Comparison of ENCODE assay signal across 25 mouse cellular contexts in the genomic region with DNA sequence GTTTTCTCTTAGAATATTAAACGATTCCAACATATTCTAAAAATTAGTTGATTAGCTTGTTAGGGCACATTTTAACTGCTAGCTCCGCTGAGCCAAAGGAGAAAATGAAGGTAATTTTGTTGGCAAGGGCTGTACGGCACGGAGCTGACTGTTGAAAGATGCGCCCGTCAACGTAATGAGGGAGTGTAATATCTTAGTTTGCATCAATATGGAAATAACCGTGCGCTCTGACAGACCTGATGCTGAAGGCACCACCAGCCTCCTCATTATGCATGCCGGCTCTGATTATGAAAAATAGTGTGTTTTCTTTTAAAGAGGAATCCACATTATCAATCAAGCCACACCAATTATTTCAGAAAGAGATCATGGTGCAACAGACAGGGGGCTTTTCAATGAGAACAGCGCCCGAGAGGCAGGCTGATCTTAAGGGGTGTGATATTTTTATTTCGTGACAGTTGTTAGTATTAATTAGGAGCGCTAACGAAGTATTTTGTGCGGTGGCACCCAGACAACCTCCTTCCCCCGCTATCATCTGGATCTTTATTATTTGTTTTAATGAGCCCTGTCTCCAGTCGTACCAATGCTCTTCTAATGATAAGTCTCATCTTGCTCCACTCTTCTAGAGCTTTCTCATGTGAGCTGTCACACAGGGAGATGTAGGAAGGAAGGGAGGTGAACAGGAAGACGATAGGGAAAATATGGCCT.
A peak's percentile ranks its signal among the peaks of the same experiment; 100 is the strongest.
DNase-seq lines count a peak whose midpoint lies in the region; ATAC-seq and TF ChIP-seq lines count a peak whose summit lies in the region.
"Had no signal": no experiment of that assay in that cellular context is flagged by ENCODE, and none has a peak within 500 bp of the region (broad histone marks: within the 10 kb centered on the region; RNA-seq: fewer than 3 reads in every experiment).

No protein-coding gene starts in this region.

- H3K4me1 ChIP-seq in hindbrain, embryonic 14.5 days (replicated peaks; ENCODE audit: control insufficient read depth, insufficient read depth, low read length) = 0 out of 2 replicates have a peak, but pooled peaks cover 10% of the 10 kb centered on the region
- H3K4me1 ChIP-seq in hindbrain, embryonic 10.5 days (replicated peaks) = no peaks in the 10 kb centered on the region; the same call in 1 of the 2 replicates
- no peaks in the 10 kb centered on the region for H3K4me1 ChIP-seq in midbrain, embryonic 15.5 days
- H3K4me1 ChIP-seq in kidney, embryonic 14.5 days (ENCODE audit: control insufficient read depth, insufficient read depth, low read length) = no peaks in the 10 kb centered on the region
- H3K4me1 ChIP-seq in liver, postnatal 0 days (ENCODE audit: insufficient read depth) = no peaks in the 10 kb centered on the region
- H3K4me1 ChIP-seq: embryonic facial prominence, embryonic 13.5 days; heart, embryonic 15.5 days; intestine, embryonic 15.5 days; liver, embryonic 15.5 days; lung, embryonic 15.5 days; neural tube, embryonic 12.5 days had no signal

- TF ChIP-seq EP300 in liver, postnatal 0 days (IDR thresholded peaks at IDR 0.05; ENCODE audit: low read depth) = no peak

- TF ChIP-seq CTCF in liver, postnatal 0 days (IDR thresholded peaks at IDR 0.05; ENCODE audit: low read depth) = no peak

- H3K27ac ChIP-seq in hindbrain, embryonic 14.5 days = no peak overlapping the region
- H3K27ac ChIP-seq in hindbrain, embryonic 10.5 days = no peak overlapping the region
- no peak overlapping the region for H3K27ac ChIP-seq in midbrain, embryonic 15.5 days
- H3K27ac ChIP-seq in kidney, embryonic 14.5 days (ENCODE audit: low read depth, low read length) = no peak overlapping the region
- no peak overlapping the region for H3K27ac ChIP-seq in liver, postnatal 0 days (ENCODE audit: low read depth)
- H3K27ac ChIP-seq: embryonic facial prominence, embryonic 13.5 days; heart, embryonic 15.5 days; intestine, embryonic 15.5 days; liver, embryonic 15.5 days; lung, embryonic 15.5 days; midbrain, embryonic 12.5 days; neural tube, embryonic 12.5 days had no signal

- no peaks in the 10 kb centered on the region for H3K27me3 ChIP-seq in hindbrain, embryonic 14.5 days (ENCODE audit: control insufficient read depth, insufficient read depth, low read length)
- no peaks in the 10 kb centered on the region for H3K27me3 ChIP-seq in hindbrain, embryonic 10.5 days (ENCODE audit: insufficient read depth, poor library complexity, severe bottlenecking)
- H3K27me3 ChIP-seq in midbrain, embryonic 15.5 days (replicated peaks) = no peaks in the 10 kb centered on the region
- no peaks in the 10 kb centered on the region for H3K27me3 ChIP-seq in kidney, embryonic 14.5 days (ENCODE audit: control insufficient read depth, insufficient read depth, low read length)
- H3K27me3 ChIP-seq in liver, postnatal 0 days (ENCODE audit: insufficient read depth, low read length) = no peaks in the 10 kb centered on the region
- H3K27me3 ChIP-seq: embryonic facial prominence, embryonic 13.5 days; hindbrain, embryonic 15.5 days; intestine, embryonic 15.5 days; liver, embryonic 15.5 days; lung, embryonic 15.5 days; midbrain, embryonic 12.5 days; neural tube, embryonic 12.5 days had no signal

- H3K4me2 ChIP-seq in hindbrain, embryonic 14.5 days (replicated peaks) = 0 out of 2 replicates have a peak overlapping the region, but pooled peaks have one; percentile 6
- H3K4me2 ChIP-seq in midbrain, embryonic 15.5 days = no peak overlapping the region
- H3K4me2 ChIP-seq in kidney, embryonic 14.5 days (replicated peaks; ENCODE audit: low read depth, low read length) = no peak overlapping the region
- no peak overlapping the region for H3K4me2 ChIP-seq in liver, postnatal 0 days (ENCODE audit: low read depth, low read length)
- H3K4me2 ChIP-seq: embryonic facial prominence, embryonic 13.5 days; heart, embryonic 15.5 days; hindbrain, embryonic 15.5 days; intestine, embryonic 15.5 days; liver, embryonic 15.5 days; lung, embryonic 15.5 days; midbrain, embryonic 12.5 days; neural tube, embryonic 12.5 days had no signal

- H3K4me3 ChIP-seq in hindbrain, embryonic 14.5 days (replicated peaks; ENCODE audit: low read length) = no peak overlapping the region
- H3K4me3 ChIP-seq in hindbrain, embryonic 10.5 days = no peak overlapping the region
- no peak overlapping the region for H3K4me3 ChIP-seq in midbrain, embryonic 15.5 days
- H3K4me3 ChIP-seq in kidney, embryonic 14.5 days (ENCODE audit: low read length) = no peak overlapping the region
- H3K4me3 ChIP-seq in liver, postnatal 0 days (ENCODE audit: low read depth, low read length) = no peak overlapping the region
- H3K4me3 ChIP-seq: embryonic facial prominence, embryonic 13.5 days; heart, embryonic 15.5 days; hindbrain, embryonic 15.5 days; intestine, embryonic 15.5 days; liver, embryonic 15.5 days; lung, embryonic 15.5 days; midbrain, embryonic 12.5 days; myocyte; neural tube, embryonic 12.5 days had no signal

- H3K9ac ChIP-seq in hindbrain, embryonic 14.5 days = no peak overlapping the region
- no peak overlapping the region for H3K9ac ChIP-seq in midbrain, embryonic 15.5 days
- H3K9ac ChIP-seq in kidney, embryonic 14.5 days (ENCODE audit: low read depth, low read length) = no peak overlapping the region
- no peak overlapping the region for H3K9ac ChIP-seq in liver, postnatal 0 days (replicated peaks)
- H3K9ac ChIP-seq: embryonic facial prominence, embryonic 13.5 days; heart, embryonic 15.5 days; hindbrain, embryonic 15.5 days; intestine, embryonic 15.5 days; liver, embryonic 15.5 days; lung, embryonic 15.5 days; midbrain, embryonic 12.5 days; neural tube, embryonic 12.5 days had no signal

- no peaks in the 10 kb centered on the region for H3K36me3 ChIP-seq in hindbrain, embryonic 14.5 days (replicated peaks; ENCODE audit: control insufficient read depth, insufficient read depth)
- H3K36me3 ChIP-seq in hindbrain, embryonic 10.5 days = no peaks in the 10 kb centered on the region
- no peaks in the 10 kb centered on the region for H3K36me3 ChIP-seq in midbrain, embryonic 15.5 days (replicated peaks)
- H3K36me3 ChIP-seq in kidney, embryonic 14.5 days (ENCODE audit: control insufficient read depth, insufficient read depth, low read length) = no peaks in the 10 kb centered on the region
- H3K36me3 ChIP-seq in liver, postnatal 0 days (replicated peaks; ENCODE audit: insufficient read depth, low read length) = no peaks in the 10 kb centered on the region
- H3K36me3 ChIP-seq: embryonic facial prominence, embryonic 13.5 days; heart, embryonic 15.5 days; hindbrain, embryonic 15.5 days; intestine, embryonic 15.5 days; liver, embryonic 15.5 days; lung, embryonic 15.5 days; midbrain, embryonic 12.5 days; neural tube, embryonic 12.5 days had no signal

- DNase-seq in hindbrain, embryonic 14.5 days (ENCODE audit: low spot score) = no peak
- no peak for DNase-seq in hindbrain, embryonic 10.5 days (ENCODE audit: low spot score)
- DNase-seq in retina, postnatal 1 day = peak; percentile 15
- no peak for DNase-seq in retina, embryonic 14.5 days (ENCODE audit: low spot score)
- DNase-seq in liver, postnatal 0 days = no peak
- DNase-seq: adrenal gland, postnatal 14 days; cerebellum, adult 11-12 months; cerebellum, adult 9-11 months; gastrocnemius, postnatal 10 days; kidney, adult 8-10 months; kidney, postnatal 10 days; thymus, adult 2 months; thymus, postnatal 36 days had no signal

- WGBS in hindbrain, embryonic 14.5 days = 49% methylated on average over 19 of the region's 19 CpGs
- WGBS in hindbrain, embryonic 10.5 days = 89% methylated on average over 19 of the region's 19 CpGs
- 58% methylated on average over 19 of the region's 19 CpGs for WGBS in midbrain, embryonic 15.5 days
- 88% methylated on average over 19 of the region's 19 CpGs for WGBS in kidney, embryonic 14.5 days
- 82% methylated on average over 19 of the region's 19 CpGs for WGBS in liver, postnatal 0 days (ENCODE audit: insufficient replicate concordance)

- ATAC-seq in hindbrain, embryonic 14.5 days (ENCODE audit: low FRiP score) = no peak
- 0 out of 2 replicates have a peak, but pooled peaks have one; percentile 63 for ATAC-seq in midbrain, embryonic 15.5 days (replicated peaks)
- ATAC-seq in kidney, embryonic 14.5 days (ENCODE audit: low FRiP score, low TSS enrichment) = no peak
- ATAC-seq in liver, postnatal 0 days = no peak
- ATAC-seq: CD4-positive, CD25-positive, alpha-beta regulatory T cell, adult 4 months; intestine, embryonic 15.5 days had no signal

- no peaks in the 10 kb centered on the region for H3K9me3 ChIP-seq in hindbrain, embryonic 14.5 days (ENCODE audit: control insufficient read depth, low read length)
- no peaks in the 10 kb centered on the region for H3K9me3 ChIP-seq in hindbrain, embryonic 10.5 days
- H3K9me3 ChIP-seq in midbrain, embryonic 15.5 days = no peaks in the 10 kb centered on the region
- no peaks in the 10 kb centered on the region for H3K9me3 ChIP-seq in kidney, embryonic 14.5 days (ENCODE audit: control insufficient read depth, low read length)
- no peaks in the 10 kb centered on the region for H3K9me3 ChIP-seq in liver, postnatal 0 days (ENCODE audit: low read length)
- H3K9me3 ChIP-seq: embryonic facial prominence, embryonic 13.5 days; heart, embryonic 15.5 days; hindbrain, embryonic 15.5 days; intestine, embryonic 15.5 days; liver, embryonic 15.5 days; lung, embryonic 15.5 days; midbrain, embryonic 12.5 days; neural tube, embryonic 12.5 days had no signal
